Mouse (Mus musculus) liver, embryonic 14.5 days (tissue): ENCODE measurements around the gene Kif5c.

ENCODE experiments used
- CTCF ChIP-seq: IDR thresholded peaks from 2 replicates; pipeline ENCODE4 v1.5.1; 2016; ENCODE audit warnings: antibody characterized with exemption, low read depth, control low read depth
- EP300 ChIP-seq: IDR thresholded peaks from 2 replicates; pipeline ENCODE4 v1.6.1; 2016; ENCODE audit warnings: antibody characterized with exemption, low read depth

GRCm38 (mm10) chr2:49744251-49745093 is 125.4 kb downstream of the Kif5c start:
- no peak for TF ChIP-seq EP300
- no peak for TF ChIP-seq CTCF
